Mouse (Mus musculus) c-Kit-positive CD71-positive TER-119-negative erythroid progenitor cells, embryonic 14.5 days (primary cell): ENCODE measurements around the gene Cbx1.
"Not testable (repeated sequence)": the region's sequence is repeated elsewhere in the genome, so short reads cannot be mapped to it uniquely, and the experiment has no call there.

ENCODE experiments used
- DNase-seq: peaks from one replicate; pipeline ENCODE4 v3.0.0-alpha.2; 2013; ENCODE audit warnings: low read depth

Gene Cbx1

DNA sequence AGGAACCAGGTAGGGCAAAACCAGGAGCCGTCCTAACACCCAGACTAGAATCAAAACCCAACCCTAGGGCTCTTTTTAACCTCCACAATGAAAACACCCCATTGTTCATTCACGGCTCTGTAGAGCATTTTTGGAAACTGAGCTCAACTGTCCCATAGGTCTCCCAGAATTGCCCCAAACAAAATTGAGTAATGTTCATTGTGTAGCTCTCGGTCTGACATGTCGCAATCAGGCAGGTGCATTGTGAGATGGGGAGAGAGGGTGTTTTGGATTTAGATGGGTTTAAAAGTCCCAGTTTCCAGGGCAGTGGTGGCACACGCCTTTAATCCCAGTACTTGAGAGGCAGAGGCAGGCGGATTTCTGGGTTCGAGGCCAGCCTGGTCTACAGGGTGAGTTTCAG, 50.5 kb downstream of the Cbx1 start:
- DNase-seq, result no peak

DNA sequence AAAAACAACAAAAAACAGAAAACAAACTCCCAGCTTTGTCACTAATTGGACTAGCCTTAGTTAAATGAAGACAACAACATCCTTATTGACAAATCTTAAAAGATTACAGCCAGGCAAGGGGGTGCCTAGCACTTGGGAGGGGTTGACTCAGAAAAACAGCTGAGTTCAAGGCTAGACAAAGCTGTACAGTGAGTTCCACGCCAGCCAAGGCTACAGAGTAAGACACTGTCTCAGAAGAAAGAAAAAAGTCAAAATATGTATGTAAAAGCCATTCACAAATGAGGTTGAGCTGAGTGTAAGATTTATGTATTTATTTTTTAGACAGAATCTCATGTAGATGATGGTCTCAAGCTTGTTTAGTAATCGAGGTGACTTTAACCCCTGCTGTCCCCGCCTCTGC, 51.0 kb downstream of the Cbx1 start:
- DNase-seq, result no peak

DNA sequence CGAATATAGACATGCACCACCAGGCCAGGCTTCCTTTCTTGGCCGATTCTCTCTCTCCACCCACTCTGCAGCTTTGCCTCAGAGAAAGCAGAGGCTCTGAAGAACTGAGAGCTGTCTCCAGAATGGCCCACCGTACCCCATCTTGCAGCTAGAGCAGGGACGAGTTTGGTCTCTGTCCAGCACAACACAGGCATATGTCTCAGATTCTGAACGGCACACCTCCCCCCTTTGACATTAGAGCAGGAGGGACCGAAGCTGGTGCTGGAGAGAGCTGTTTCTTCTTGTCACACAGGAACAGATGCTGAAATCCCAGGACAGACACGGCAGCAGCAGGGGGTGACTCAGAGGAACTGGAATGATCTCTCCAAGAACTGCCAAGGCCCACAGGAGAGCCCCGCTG, 51.4 kb downstream of the Cbx1 start:
- no peak for DNase-seq

DNA sequence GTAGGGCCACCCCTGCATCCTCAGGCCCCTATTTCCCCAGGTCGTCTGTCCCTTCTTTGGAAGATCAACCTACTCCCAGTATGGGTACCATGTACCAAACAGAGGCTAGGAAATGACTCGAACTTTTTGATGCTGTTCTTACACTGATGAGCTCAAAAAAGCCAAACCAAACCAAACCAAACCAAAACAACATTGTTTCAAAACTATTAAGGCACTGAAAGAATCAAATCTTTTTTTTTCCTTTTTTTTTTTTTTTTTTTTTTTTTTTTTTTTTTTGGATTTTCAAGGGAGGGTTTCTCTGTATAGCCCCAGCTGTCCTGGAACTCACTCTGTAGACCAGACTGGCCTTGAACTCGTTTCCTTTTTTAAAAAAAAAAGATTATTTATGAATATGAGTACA, 54.7 kb downstream of the Cbx1 start:
- no peak for DNase-seq

DNA sequence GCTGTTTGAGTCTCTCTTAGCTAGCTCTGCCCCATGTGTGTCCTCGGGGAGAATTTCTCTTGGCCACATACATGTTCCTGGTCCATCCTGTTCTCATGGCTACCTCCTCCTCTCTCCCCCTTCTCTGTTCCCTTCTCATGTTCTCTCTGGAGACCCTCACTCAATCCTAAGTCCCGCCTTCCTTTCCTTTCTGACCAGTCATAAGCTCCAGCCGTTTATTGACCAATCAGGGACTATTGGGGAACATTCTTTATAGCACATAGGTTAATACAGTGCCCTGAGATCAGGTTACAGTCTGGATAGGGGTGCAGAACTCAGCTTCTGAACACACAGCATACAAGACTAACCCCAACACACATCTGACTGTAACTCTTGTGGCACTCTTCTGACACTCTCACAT, 58.3 kb downstream of the Cbx1 start:
- no peak for DNase-seq

DNA sequence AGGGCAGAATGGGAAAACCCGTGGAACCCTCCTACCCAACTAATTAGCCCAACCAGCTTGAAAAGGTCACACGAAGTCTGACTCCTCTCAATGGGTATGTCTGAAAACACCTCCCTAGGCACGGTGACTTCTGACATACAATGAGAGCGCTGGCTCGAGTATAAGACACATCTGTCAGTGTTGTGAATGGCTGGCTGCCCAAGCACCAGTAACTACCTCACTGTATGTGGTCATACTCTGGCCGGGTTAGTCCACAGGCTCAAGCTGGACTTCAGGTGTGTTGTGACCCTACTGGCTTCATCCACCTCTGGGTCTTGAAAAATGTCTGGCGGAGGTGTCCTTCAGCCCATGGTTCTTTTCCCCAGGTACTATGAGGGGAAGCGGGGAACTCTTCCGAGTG, 59.8 kb downstream of the Cbx1 start:
- no peak for DNase-seq

DNA sequence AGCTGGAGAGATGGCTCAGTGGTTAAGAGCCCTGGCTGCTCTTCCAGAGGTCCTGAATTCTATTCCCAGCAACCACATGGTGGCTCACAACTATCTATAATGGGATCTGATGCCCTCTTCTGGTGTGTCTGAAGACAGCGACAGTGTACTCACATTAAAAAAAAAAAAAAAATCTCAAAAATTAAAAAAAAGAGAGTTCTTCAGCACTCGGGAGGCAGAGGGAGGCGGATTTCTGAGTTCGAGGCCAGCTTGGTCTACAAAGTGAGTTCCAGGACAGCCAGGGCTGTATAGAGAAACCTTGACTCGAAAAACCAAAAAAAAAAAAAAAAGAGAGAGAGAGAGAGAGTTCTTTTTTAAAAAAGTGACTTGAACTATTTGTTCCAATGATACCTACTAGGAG, 60.2 kb downstream of the Cbx1 start:
- DNase-seq, result not testable (repeated sequence)

DNA sequence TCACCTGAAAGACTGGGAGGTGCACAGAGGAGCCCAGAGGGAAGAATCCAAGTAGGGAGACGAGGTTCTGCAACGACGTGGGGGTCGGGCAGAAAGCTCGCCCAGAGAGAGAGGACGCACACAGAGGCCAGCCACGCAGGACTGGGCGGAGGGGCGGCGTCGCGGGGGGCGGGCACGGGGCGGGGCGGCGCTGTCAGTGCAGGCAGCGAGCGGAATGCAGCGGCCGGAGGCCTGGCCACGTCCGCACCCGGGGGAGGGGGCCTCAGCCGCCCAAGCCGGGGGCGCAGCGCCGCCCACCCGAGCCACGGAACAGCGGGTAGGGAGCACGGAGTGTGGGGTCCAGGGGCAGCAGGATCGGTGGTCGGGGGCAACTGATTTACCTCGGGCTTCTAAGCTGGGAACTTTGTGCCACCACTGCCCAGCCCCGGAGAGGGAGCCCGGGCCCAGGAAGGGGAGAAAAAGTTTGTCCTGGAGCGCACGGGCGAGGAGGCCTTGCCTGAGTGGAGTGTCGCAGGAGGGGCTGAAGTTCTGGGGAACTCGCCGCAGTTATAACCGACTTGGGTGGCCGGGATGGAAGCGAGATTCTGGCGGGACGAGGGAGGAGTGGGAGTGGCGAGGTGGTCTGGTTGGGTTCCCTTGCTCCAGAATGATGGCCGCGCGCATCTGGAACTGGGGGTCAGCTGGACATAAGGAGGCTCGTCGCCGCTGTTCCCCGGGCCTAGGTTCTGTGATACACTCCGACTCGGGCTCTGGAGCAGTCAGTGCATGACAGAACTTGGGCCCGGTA, 60.9 kb downstream of the Cbx1 start, which contains the start of gene Copz2:
Gene Copz2, plus strand, starts transcription at position 190 of the 787 bp plus-strand sequence.
- no peak for DNase-seq

DNA sequence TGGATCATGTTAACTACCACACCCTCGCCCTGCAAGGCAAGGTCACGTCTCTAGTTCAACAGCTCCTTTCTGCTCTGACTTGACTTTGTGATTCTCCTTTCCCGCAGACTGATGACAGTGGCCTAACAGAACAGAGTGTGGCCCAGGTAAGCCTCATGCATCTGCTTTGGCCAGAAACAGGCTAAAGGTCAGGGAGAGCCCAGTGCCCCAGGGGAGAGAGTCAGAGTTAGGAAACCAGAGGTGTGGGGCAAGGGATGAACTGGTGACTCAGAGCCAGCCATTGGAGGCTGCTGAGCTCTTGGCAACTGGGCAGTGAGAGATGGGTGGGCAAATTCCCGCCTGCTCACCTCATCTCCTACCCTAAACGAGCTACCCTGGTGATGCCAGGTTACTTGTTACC, 68.5 kb downstream of the Cbx1 start:
- no peak for DNase-seq
